Mouse (Mus musculus) ES-E14 (cell line): ENCODE results near the gene Uggt2.

ENCODE experiments used
- CHD2 ChIP-seq: IDR thresholded peaks from 2 replicates; pipeline ENCODE4 v1.6.1; 2014; ENCODE audit warnings: mild to moderate bottlenecking, low read depth, low read length, inconsistent platforms
- HCFC1 ChIP-seq: IDR thresholded peaks from 2 replicates; pipeline ENCODE4 v1.6.1; 2012; ENCODE audit warnings: low read length, inconsistent platforms, borderline replicate concordance; ENCODE audit not compliant: insufficient read depth
- ZNF384 ChIP-seq: IDR thresholded peaks from 2 replicates; pipeline ENCODE4 v1.6.1; 2012; ENCODE audit warnings: low read depth, low read length, inconsistent platforms

DNA sequence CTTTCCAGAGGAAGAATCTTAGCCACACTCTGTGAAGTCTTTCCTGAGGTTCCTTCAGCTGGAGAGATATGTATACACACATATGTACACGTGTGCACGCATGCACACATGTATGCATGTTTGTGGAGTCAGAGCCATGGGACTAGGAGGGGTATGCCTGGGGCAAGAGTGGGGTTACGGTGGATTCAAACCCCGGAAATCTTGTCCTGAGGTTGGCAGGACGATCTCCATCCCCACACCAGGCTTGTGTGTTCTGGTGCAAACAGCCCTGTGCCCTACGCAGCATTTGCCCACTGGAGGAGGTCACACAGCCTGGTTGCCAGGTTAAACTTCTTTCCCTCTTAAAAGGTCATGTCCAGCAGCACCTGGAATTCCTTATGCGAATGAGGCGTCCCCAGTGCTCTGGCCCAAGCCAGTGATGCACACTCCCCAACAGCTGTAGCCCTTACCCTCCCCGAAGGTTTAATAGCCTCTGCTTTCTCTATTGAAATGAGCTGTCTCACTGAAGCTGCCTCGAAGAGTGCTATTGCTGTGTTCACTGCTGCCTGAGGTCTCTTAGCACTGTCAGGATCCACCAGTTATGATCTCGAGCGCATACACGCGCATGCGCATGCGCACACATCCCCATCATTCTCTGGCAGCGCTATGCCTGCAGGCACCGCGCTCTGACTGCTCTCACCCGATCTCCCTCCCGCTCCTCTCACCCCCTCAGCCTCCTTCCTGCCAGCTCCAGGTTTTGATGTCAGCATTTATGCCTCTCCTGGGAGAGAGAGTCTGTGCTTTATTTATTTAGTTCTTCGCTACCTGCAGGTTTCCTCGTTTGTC is 86.4 kb downstream of the Uggt2 start:
- TF ChIP-seq ZNF384 (no peak), HCFC1 (no peak), CHD2 (no peak)
